8 mouse cellular contexts compared by ENCODE assay signal in the genomic region with DNA sequence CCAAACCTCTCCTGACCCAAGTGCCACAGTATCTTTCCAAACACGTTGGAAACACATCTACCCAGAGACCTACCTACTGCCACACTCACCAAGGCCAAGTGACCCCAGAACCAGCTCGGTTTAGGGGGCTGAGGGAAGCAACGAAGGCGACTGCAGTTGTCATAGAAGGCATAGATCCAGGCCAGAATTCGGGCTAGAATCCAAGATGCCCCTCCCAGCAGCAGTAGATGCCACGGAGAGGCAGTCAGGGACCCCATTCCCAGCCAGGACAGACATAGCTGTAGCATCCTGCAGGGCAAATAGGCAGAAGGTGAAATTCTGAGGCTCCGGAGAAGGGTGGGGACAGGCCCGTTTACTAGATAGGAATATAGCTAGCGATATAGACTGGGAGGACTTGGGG. TPM values are rescaled to one million over a fixed set of nuclear protein-coding genes. Genes with fewer than 3 reads are reported as not detected.
DNase-seq lines count a peak whose midpoint lies in the region; ATAC-seq and TF ChIP-seq lines count a peak whose summit lies in the region.

No protein-coding gene starts in this region.

- H3K4me1 ChIP-seq in ES-E14 (ENCODE audit: control insufficient read depth in 2 of 2, insufficient read depth in 2 of 2, low read length in 2 of 2, poor library complexity in 1 of 2) = peaks cover 0 to 10% of the 10 kb centered on the region in 2 experiments; a peak in 2 of 4 replicates
- H3K4me1 ChIP-seq in heart, embryonic 15.5 days (replicated peaks) = peaks cover 19% of the 10 kb centered on the region
- peaks cover 3% of the 10 kb centered on the region; the same call in 1 of the 2 replicates for H3K4me1 ChIP-seq in lung, adult 2 months (ENCODE audit: control insufficient read depth, insufficient read depth, low read length)
- peaks cover 11% of the 10 kb centered on the region for H3K4me1 ChIP-seq in stomach, embryonic 16.5 days (ENCODE audit: control insufficient read depth, insufficient read depth, low read length)

- no peaks in the 10 kb centered on the region for H3K36me3 ChIP-seq in ES-E14 (ENCODE audit: control insufficient read depth, insufficient read depth, low read length, poor library complexity, severe bottlenecking)
- H3K36me3 ChIP-seq in heart, embryonic 15.5 days = no peaks in the 10 kb centered on the region
- H3K36me3 ChIP-seq in stomach, embryonic 16.5 days (ENCODE audit: control insufficient read depth, insufficient read depth, low read length) = no peaks in the 10 kb centered on the region

- peak overlapping the region; percentile 66 for H3K9ac ChIP-seq in ES-E14 (ENCODE audit: insufficient read depth, low read depth, low read length, poor library complexity, severe bottlenecking)
- H3K9ac ChIP-seq in heart, embryonic 15.5 days = peak overlapping the region; percentile 77
- H3K9ac ChIP-seq in stomach, embryonic 16.5 days (ENCODE audit: low read length) = peak overlapping the region; percentile 82

- no peak for TF ChIP-seq POLR2A in lung, adult 2 months (IDR thresholded peaks at IDR 0.05; ENCODE audit: borderline replicate concordance, extremely low read depth, low read depth, low read length)

- no peak for ATAC-seq in heart, embryonic 15.5 days (replicated peaks; ENCODE audit: insufficient number of reproducible peaks, insufficient read depth, low FRiP score, low read depth)
- ATAC-seq in stomach, embryonic 16.5 days (ENCODE audit: insufficient read depth, low FRiP score) = no peak

- peak; percentile 17 to 28 for DNase-seq in cerebellum, postnatal 14 days
- DNase-seq in cerebellum, adult 11 months = no peak
- no peak for DNase-seq in ES-E14 (ENCODE audit: low read depth, low spot score)
- DNase-seq in lung, adult 2 months = no peak
- no peak for DNase-seq in spleen, adult 18-20 months
- DNase-seq in layer of hippocampus, postnatal 25 days (ENCODE audit: extremely low spot score in 1 of 2, low spot score in 1 of 2) = no peak

- no peaks in the 10 kb centered on the region for H3K9me3 ChIP-seq in ES-E14 (ENCODE audit: control insufficient read depth, insufficient read depth, low read depth, low read length)
- no peaks in the 10 kb centered on the region for H3K9me3 ChIP-seq in heart, embryonic 15.5 days (replicated peaks)
- no peaks in the 10 kb centered on the region for H3K9me3 ChIP-seq in stomach, embryonic 16.5 days (replicated peaks; ENCODE audit: control insufficient read depth, low read length)

- TF ChIP-seq CTCF in lung, adult 2 months (IDR thresholded peaks at IDR 0.05; ENCODE audit: insufficient read depth, low read length) = no peak

- 45% methylated on average over 9 of the region's 9 CpGs for WGBS in heart, embryonic 15.5 days
- WGBS in lung, adult 2 months = 26% methylated on average over 9 of the region's 9 CpGs
- WGBS in stomach, embryonic 16.5 days = 46% methylated on average over 9 of the region's 9 CpGs

- peak overlapping the region; percentile 62 to 92 for H3K4me3 ChIP-seq in ES-E14 (ENCODE audit: insufficient read depth in 1 of 2, low read depth in 1 of 2, low read length in 2 of 2, poor library complexity in 1 of 2, severe bottlenecking in 1 of 2)
- H3K4me3 ChIP-seq in heart, embryonic 15.5 days = peak overlapping the region; percentile 80
- H3K4me3 ChIP-seq in lung, adult 2 months (replicated peaks; ENCODE audit: extremely low read depth, low read depth, low read length) = peak overlapping the region; percentile 80
- peak overlapping the region; percentile 75 for H3K4me3 ChIP-seq in stomach, embryonic 16.5 days (replicated peaks; ENCODE audit: low read length)

- H3K4me2 ChIP-seq in heart, embryonic 15.5 days = peak overlapping the region; percentile 93
- H3K4me2 ChIP-seq in stomach, embryonic 16.5 days (ENCODE audit: low read depth, low read length) = peak overlapping the region; percentile 95

- in situ Hi-C loops in ES-E14 (cut with MboI; ENCODE audit: low sequenced_read_pairs in 2 of 2, unreplicated experiment in 2 of 2) = no loop called here

- H3K27ac ChIP-seq in ES-E14 (ENCODE audit: insufficient read depth, low read depth, low read length, poor library complexity, severe bottlenecking) = no peak overlapping the region; the same call in 1 of the 2 replicates
- peak overlapping the region; percentile 85 for H3K27ac ChIP-seq in heart, embryonic 15.5 days
- H3K27ac ChIP-seq in stomach, embryonic 16.5 days (ENCODE audit: low read length) = peak overlapping the region; percentile 87

- H3K27me3 ChIP-seq in heart, embryonic 15.5 days = no peaks in the 10 kb centered on the region
- H3K27me3 ChIP-seq in stomach, embryonic 16.5 days (ENCODE audit: control insufficient read depth, insufficient read depth, low read length) = no peaks in the 10 kb centered on the region

TF ChIP-seq in ES-E14, 5 proteins besides CTCF, POLR2A, EP300 and RAD21:
- TF ChIP-seq MAFK (IDR thresholded peaks at IDR 0.05; ENCODE audit: insufficient read depth, low read depth, low read length) (no peak), ZNF384 (IDR thresholded peaks at IDR 0.05; ENCODE audit: low read depth, low read length) (no peak), CHD2 (IDR thresholded peaks at IDR 0.05; ENCODE audit: low read depth, low read length) (no peak)

RNA-seq across cellular contexts. Expression of gene Cyp4f13, which starts 0.5 kb away (rescaled TPM):
- total RNA-seq in ES-E14 (2012; rRNA removed) = 15.2 and 28.9 TPM in 2 replicates
- 10.0 and 11.6 TPM in 2 replicates for polyA plus RNA-seq in heart, embryonic 15.5 days (2015; fragmentation: Nextera tagmentation; extraction: Ambion mirVana)
- polyA plus RNA-seq in lung, adult 2 months (2012; rRNA removed) = 40.4 and 51.4 TPM in 2 replicates
- polyA plus RNA-seq in stomach, embryonic 16.5 days (2015; fragmentation: Nextera tagmentation; extraction: Ambion mirVana) = 18.3 and 20.4 TPM in 2 replicates
- total RNA-seq in layer of hippocampus, postnatal 25 days (2021) = 10 to 100 TPM; 16.6 to 28.0 TPM

RNA-seq across cellular contexts. Expression of gene Zfp472, which starts 18.9 kb away (rescaled TPM):
- total RNA-seq in ES-E14 (2012; rRNA removed) = 7.0 and 9.0 TPM in 2 replicates
- polyA plus RNA-seq in heart, embryonic 15.5 days (2015; fragmentation: Nextera tagmentation; extraction: Ambion mirVana) = 4.9 and 7.4 TPM in 2 replicates
- 0.61 and 0.85 TPM in 2 replicates for polyA plus RNA-seq in lung, adult 2 months (2012; rRNA removed)
- 10.6 and 11.7 TPM in 2 replicates for polyA plus RNA-seq in stomach, embryonic 16.5 days (2015; fragmentation: Nextera tagmentation; extraction: Ambion mirVana)
- total RNA-seq in layer of hippocampus, postnatal 25 days (2021) = 1 to 10 TPM; 3.4 to 4.9 TPM

RNA-seq across cellular contexts. Expression of gene Cyp4f14, which starts 29.6 kb away (rescaled TPM):
- 0.32 and 0.58 TPM in 2 replicates for total RNA-seq in ES-E14 (2012; rRNA removed)
- polyA plus RNA-seq in heart, embryonic 15.5 days (2015; fragmentation: Nextera tagmentation; extraction: Ambion mirVana) = not detected in 2 replicates
- 0.26 and 0.57 TPM in 2 replicates for polyA plus RNA-seq in lung, adult 2 months (2012; rRNA removed)
- 0.41 and 1.0 TPM in 2 replicates for polyA plus RNA-seq in stomach, embryonic 16.5 days (2015; fragmentation: Nextera tagmentation; extraction: Ambion mirVana)
- total RNA-seq in layer of hippocampus, postnatal 25 days (2021) = 1 to 10 TPM; 4.6 to 5.3 TPM

RNA-seq across cellular contexts. Expression of gene Zfp952, which starts 46.2 kb away (rescaled TPM):
- total RNA-seq in ES-E14 (2012; rRNA removed) = 4.2 and 4.3 TPM in 2 replicates
- polyA plus RNA-seq in heart, embryonic 15.5 days (2015; fragmentation: Nextera tagmentation; extraction: Ambion mirVana) = 6.7 and 8.9 TPM in 2 replicates
- polyA plus RNA-seq in lung, adult 2 months (2012; rRNA removed) = 2.7 and 4.3 TPM in 2 replicates
- polyA plus RNA-seq in stomach, embryonic 16.5 days (2015; fragmentation: Nextera tagmentation; extraction: Ambion mirVana) = 11.1 and 11.8 TPM in 2 replicates
- total RNA-seq in layer of hippocampus, postnatal 25 days (2021) = 10 to 100 TPM; 17.2 to 17.8 TPM

RNA-seq across cellular contexts. Expression of gene Zfp870, which starts 55.3 kb away (rescaled TPM):
- total RNA-seq in ES-E14 (2012; rRNA removed) = 9.5 and 9.9 TPM in 2 replicates
- 4.5 and 5.5 TPM in 2 replicates for polyA plus RNA-seq in heart, embryonic 15.5 days (2015; fragmentation: Nextera tagmentation; extraction: Ambion mirVana)
- polyA plus RNA-seq in lung, adult 2 months (2012; rRNA removed) = 0.88 and 1.7 TPM in 2 replicates
- polyA plus RNA-seq in stomach, embryonic 16.5 days (2015; fragmentation: Nextera tagmentation; extraction: Ambion mirVana) = 5.8 and 6.7 TPM in 2 replicates
- 10 to 100 TPM in 1 of 2 experiments, 1 to 10 TPM in 1; 9.9 to 10.5 TPM for total RNA-seq in layer of hippocampus, postnatal 25 days (2021)

Comparison
In these comparisons a context has a peak if more than half of its experiments do, and no peak if none do; other contexts are left out.
1. DNase-seq: peak in cerebellum, postnatal 14 days (2 of 2); none in cerebellum, adult 11 months (single experiment), ES-E14 (single experiment), lung, adult 2 months (single experiment), spleen, adult 18-20 months (0 of 2) and layer of hippocampus, postnatal 25 days (0 of 2).
2. Peak in every context shown above with its lines, with median percentiles within 50 percentile points of each other: H3K4me3 ChIP-seq and H3K9ac ChIP-seq.